Mouse (Mus musculus) right cerebral cortex, postnatal 25 days (tissue): ENCODE data around the gene Tbrg1.

ENCODE experiments used
- DNase-seq: peaks from one replicate; pipeline ENCODE4 v3.0.0; 2022

Tbrg1 gene

GRCm38 (mm10) chr9:37656931-37657481 is at the start of gene Tbrg1:
TSS of gene Tbrg1 (minus strand) at chr9:37657312.
- DNase-seq = peak; percentile 82

- DNase-seq = no peak
Observed at GRCm38 (mm10) chr9:37689970-37690686, 33.0 kb upstream of the Tbrg1 start.

DNA sequence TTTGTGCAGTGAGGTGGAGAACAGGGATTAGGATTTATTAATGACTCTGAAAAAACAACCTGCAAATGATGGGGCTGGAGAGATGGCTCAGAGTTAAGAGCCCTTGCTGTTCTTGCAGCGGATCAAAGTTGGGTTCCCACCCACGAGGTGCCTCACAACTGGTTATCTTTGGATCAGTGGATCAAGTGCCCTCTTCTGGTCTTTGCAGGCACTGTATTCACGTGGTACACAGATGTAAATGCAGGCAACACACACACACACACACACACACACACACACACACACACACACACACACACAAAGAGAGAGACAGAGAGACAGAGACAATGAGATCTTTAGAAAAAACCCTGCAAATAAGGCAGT is 30.8 kb upstream of the Tbrg1 start:
- no peak for DNase-seq

DNA sequence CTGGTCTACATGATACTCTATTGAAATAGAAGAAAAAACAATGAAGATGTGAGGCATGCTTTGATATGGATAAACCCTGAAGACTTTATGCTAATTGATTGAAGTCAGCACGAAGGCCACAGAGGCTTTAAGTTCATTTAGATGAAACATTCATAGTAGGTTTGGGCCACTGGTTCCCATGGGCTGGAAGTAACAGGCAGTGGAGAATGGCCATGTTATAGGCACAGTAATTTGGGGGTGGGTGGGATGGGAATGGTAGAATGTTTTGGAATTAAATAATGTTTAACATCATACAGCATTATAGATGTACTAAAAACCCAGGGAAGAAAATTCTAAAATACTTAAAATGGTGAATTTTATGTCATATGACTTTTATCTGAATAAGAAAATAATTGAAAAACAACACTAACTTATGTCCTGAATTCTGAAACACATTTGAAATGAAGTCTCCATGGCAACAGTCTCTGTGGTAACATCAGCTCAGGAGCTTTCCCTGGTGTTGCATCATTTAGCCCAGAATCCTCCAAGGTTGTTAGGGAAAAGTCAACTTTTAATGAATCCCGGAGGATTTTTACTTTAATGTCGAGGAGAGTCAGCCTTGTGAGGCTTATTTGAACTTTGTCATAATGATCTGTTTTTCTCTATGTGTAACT is 30.3 kb upstream of the Tbrg1 start:
- DNase-seq = no peak

GRCm38 (mm10) chr9:37681123-37681522 is 24.0 kb upstream of the Tbrg1 start:
- DNase-seq = no peak

GRCm38 (mm10) chr9:37675287-37675686 is 18.2 kb upstream of the Tbrg1 start:
- DNase-seq = peak; percentile 52

- DNase-seq = no peak
Observed at GRCm38 (mm10) chr9:37670261-37670660, 13.1 kb upstream of the Tbrg1 start.

DNA sequence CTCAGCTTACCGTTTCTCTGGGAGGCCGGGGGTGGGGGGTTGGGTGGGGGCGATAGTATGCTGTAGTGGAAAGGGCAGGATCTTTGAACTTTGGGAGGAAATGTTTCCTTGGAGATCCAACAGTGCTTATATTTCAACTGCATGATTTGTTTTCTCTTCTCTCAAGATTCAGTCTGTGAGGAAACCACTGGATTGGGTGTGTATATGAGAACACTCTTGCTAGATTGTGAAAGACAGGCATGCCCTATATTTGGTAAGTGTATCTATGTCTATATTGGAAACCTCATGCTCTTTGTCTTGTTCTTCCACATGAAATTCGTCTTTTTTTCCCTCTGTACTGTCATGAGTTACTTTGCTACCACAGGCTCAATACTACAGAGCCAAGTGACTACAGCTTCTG is 12.6 kb upstream of the Tbrg1 start:
- DNase-seq = no peak

- DNase-seq = no peak
Observed at GRCm38 (mm10) chr9:37669115-37669514, 12.0 kb upstream of the Tbrg1 start, which contains the start of gene Panx3. TSS of gene Panx3 (minus strand) at chr9:37669235.

DNA sequence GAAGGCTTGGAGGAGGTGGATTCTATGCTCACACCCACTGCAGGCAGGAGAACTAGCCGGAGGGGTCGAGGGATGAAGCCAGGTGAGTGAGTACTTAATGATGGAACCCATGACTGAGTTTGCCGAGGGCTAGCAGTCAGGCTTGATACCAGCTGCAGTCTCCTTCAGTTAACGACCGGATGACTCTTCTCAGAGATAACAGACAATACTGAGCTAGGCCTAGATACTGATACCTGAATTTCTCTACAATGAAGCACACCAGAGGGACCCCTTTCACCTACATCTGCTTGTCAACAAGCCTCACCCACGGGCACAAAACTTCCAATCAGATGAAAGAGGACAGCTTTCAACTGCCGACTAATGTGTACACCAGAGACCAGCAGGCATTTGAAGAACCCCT is 8.9 kb upstream of the Tbrg1 start:
- DNase-seq = no peak

DNA sequence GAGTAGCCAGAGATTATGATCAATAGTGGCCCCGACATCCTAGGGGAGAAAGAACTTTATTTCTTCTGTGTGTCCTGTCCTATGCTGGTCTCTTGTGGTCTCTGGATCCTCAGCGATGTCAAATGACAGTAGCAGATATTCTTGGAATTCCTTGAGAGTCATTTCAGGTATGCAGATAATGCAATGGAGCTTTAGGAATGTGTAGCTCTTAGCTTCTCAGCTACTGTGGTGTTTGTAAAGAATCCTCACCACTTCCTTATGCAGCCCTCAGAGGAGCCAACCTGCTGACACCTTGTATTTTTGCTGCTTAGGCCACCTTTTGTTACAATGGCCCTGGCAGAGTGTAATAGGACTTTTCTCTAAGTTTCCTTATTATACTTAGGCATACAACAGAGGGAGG is 7.5 kb upstream of the Tbrg1 start:
- DNase-seq = no peak

GRCm38 (mm10) chr9:37663210-37663609 is 6.1 kb upstream of the Tbrg1 start:
- no peak for DNase-seq

DNA sequence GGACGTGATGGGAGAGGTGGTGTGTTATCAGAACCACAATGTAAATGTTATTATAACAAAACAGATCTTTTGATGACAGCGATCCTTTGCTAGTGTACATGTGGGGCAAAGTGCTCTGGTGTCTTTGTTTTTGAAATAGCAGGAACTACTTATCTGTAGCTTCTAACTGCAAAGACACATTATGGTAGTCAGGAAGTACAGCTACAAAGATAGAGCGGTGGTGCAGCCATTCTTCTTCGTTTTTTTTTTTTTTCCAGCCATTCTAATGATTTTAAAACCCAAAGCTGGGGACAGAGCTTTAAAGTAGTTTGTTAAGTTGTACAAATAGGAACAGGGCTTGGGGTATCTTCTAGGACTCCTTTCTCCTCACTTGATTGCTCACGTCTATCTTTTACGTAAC is 2.3 kb upstream of the Tbrg1 start:
- DNase-seq = no peak

DNA sequence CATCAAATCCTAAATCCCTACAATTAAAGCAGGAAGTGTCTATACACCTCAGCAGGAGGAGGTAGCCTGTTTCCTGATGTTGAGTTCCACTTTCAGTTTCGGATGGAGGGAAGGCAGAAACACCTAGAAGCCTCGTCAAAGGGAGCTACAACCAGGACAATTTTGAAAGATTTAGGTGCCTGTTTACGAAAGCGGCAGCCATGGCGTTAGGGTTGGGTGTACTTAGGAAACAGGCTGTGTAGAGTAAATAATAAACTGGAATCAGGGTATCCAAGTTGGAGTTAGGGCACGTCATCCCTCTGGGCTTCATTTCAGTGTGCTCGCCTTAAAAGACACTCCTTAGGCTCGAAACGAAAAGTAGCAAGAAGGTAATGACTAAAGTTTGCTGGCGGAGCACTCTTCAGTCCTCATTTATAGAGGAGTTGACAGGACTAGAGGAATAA is 652 bp downstream of the Tbrg1 start:
- no peak for DNase-seq

DNA sequence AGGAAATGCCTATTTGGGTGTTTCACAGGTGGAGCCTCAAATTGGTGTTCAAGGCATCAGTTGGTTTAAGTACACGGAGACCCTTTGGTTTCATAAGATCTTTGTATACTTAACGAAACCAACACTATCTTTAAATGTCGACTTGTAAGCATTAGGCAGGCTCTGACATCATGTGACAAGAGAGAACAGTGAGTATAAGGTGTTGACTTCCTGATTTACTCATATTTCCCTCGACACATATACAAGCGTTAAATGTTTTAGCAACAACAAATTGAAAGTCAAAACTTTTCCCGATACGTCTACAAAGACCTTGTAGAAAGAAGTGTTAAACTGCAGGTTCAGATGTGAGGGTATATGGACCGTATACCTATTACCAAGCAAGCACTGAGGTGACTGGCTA is 1.2 kb downstream of the Tbrg1 start:
- no peak for DNase-seq

DNA sequence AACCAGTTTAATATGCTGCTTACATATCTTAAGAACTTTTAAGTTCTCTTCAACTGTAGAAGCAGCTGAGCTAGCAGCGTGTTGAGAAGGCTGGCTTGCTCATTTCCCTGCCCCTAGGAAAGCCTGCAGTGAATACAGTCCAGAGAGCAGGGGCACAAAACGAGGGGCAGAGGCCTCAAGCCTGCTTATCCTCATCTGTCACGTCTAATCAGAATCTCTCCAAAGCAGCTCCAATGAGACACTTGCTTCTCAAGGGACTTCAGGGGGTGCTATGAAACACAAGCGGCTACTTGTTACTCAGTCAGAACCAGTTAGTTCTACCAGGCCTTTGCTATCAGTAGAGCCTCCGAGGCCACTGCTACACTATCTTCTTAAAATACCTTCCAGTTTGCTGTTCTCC is 3.3 kb downstream of the Tbrg1 start:
- no peak for DNase-seq

DNA sequence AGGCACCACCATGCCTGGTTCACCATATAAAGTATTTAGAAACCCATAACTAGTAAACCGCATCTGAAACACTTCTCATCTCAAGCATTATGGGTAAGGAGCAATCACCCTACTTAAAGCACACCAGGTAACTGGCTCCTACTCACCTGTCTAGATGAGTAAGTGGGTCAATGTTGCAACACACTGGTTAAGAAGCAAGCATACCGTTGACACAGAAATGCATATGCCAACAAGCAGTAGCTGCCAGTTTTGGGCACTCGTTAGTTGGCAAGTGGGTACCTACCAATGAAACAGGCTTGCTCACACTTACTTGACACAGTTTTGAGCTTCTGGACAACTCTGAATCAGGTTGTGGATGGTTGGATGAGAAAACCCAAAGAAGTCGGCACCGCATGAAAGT is 6.5 kb downstream of the Tbrg1 start:
- DNase-seq = no peak

DNA sequence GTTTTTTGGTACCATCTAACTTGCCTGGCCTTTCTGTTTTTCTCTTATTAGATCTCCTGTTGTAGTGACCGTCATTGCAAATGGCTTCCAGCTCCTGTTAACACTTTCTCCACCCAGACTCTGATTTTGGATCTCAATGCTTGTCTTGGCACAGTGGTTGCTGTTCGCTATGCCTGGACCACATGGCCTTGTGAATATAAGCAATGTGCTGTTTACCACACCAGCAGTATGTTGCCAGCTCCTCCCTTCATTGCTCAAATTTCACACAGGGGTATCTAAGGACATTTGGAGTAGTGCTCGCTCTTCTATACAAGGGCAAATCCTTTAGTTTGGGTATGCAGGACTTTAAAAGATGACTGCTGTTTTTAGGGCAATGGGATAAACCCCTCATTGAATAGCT is 10.9 kb downstream of the Tbrg1 start:
- DNase-seq = no peak

DNA sequence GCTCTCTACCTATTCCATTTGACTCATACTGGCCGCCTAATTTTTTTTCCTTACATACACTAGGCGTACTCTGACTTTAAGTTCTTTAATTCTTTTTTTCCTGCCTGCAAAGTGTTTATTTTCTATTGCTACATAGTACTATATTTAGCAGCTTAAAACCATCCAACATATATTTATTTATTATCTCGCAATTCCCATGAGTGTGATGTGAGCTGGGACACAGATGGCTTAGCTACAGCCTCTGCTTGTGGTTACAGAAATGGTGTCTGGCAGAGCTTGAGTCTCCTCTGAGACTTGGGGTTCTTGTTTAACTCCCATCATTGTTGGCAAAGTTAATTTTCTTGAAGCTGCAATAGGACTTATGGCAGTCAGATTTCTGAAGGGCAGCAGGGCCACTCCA is 18.4 kb downstream of the Tbrg1 start:
- DNase-seq = no peak

DNA sequence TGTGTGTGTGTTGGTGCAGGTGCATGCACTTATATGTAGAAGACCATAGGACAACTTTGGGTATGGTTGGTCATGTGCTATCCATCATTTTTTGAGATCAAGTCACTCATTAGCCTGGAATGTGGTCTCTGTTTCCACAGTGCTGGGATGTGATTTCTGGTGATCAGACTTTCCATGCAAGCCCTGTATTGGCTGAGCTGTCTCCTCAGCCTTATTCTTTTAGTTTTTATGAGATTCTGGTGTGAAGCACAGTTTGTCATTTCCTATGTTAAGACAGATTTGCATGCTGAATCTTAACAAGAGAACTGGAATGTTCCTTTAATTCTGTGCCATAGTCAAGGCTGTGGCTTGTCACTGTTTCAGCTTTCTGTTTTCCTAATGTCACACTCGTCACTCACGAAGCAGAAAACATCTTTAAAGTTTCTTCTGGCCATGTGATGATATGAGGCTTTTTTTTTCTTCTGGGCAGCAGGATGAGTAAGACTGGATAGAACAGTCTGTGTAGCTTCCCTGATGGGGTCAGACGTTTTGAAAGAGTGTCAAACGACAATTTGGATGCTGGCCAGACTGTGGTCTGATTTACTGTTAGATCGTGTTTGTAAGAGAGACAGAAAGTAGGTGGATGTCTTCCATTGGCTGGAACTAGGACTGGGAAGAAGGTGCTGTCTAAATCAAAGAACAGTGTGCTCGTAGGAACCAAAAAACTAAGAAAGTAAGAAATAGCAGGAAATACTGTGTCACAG is 20.1 kb downstream of the Tbrg1 start:
- DNase-seq = no peak

- DNase-seq = peak; percentile 47
Observed at GRCm38 (mm10) chr9:37636335-37636734, 20.8 kb downstream of the Tbrg1 start.

- no peak for DNase-seq
Observed at GRCm38 (mm10) chr9:37634269-37634668, 22.8 kb downstream of the Tbrg1 start.

GRCm38 (mm10) chr9:37632305-37632704 is 24.8 kb downstream of the Tbrg1 start:
- DNase-seq = no peak

- DNase-seq = no peak
Observed at GRCm38 (mm10) chr9:37629941-37630340, 27.2 kb downstream of the Tbrg1 start.
